Mouse (Mus musculus) lung, adult 18-20 months (tissue): Measurements from ENCODE around the gene Rbfox2.
"Not testable (repeated sequence)": the region's sequence is repeated elsewhere in the genome, so short reads cannot be mapped to it uniquely, and the experiment has no call there.

Experiments used
- DNase-seq, 2 experiments: peaks; one replicate each; pipeline ENCODE4 v3.0.0; 2022; ENCODE audit warnings: mixed read lengths in 2 of 2

The Rbfox2 gene

GRCm38 (mm10) chr15:77094431-77094830 is 212.4 kb downstream of the Rbfox2 start:
- no peak for DNase-seq

- DNase-seq, result no peak
These were observed 215.4 kb downstream of the Rbfox2 start for GRCm38 (mm10) chr15:77091394-77091793.

DNA sequence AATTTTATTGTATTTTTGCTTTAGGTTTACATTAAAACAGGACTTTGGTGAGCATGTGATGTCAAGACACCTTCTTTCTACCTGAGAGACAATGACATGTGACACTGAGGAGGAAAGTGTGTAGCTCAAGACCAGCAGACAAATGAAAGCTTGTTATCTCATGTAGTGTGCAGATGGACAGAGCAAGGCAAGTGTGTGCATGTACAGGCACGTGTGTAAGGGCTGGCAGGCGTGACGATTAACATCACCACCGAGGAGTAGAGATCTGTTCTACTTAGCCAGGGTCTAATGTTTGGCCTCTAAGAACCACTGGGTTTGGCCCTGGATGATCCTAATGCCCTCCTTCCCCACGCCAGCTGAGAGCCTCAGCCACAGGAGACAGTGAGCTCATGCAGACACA is 216.3 kb downstream of the Rbfox2 start:
- no peak for DNase-seq

GRCm38 (mm10) chr15:77089249-77089648 is 217.6 kb downstream of the Rbfox2 start:
- no peak for DNase-seq

GRCm38 (mm10) chr15:77086488-77086887 is 220.3 kb downstream of the Rbfox2 start:
- DNase-seq, result no peak

GRCm38 (mm10) chr15:77085818-77086217 is 221.0 kb downstream of the Rbfox2 start:
- no peak for DNase-seq

- DNase-seq, result no peak
These were observed 225.3 kb downstream of the Rbfox2 start for GRCm38 (mm10) chr15:77081454-77081853.

DNA sequence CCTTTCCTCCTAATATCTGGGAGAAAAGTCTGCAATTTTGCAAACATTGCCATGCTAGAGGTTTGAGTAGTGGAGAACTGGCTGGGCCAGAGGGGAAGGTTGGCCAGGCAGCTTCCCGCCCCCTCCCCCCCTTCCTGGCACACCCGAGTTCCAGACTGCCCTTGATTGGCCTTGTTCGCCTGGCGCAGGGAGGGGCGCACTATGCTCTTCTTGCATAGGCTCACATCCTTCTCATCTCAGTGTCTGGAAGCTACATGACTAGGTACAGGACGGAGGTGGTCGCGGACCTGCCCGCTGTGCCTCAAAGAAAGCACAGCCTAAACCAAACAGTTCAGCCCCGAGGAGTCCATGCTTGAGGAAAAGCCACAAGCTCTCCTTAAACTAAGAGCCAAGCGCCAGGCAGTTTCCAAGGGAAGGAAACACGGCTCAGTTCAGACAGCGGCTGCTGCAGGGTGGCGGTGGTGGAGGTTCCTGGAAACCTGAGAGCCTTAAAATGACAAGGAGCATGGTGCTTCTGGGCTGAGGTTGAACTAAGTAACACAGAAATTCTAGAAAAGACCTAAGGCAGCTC is 226.0 kb downstream of the Rbfox2 start:
- no peak for DNase-seq

DNA sequence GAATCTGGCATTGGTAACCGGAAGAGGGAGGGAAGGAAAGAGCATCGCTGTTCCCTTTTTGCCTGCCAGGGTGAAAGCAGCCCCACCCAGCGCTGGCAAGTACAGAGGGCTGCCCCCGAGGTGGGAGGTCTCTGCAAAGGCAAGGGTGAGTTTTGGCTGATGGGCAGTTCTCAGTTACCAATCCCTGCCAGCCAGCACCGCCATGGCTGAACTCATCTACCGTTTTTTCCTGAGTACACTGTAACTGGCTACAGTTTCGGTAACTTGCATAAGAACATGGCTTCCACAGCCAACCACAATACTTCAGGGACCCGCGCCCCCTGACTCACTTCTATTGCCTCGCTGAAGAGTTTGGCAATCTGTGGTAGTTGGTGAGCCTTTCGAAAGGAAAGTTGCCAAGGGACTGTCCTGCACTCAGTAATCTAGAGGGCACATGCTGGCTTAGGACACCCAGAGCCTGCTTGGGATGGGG is 226.9 kb downstream of the Rbfox2 start:
- DNase-seq, result peak; percentile 57 to 60

DNA sequence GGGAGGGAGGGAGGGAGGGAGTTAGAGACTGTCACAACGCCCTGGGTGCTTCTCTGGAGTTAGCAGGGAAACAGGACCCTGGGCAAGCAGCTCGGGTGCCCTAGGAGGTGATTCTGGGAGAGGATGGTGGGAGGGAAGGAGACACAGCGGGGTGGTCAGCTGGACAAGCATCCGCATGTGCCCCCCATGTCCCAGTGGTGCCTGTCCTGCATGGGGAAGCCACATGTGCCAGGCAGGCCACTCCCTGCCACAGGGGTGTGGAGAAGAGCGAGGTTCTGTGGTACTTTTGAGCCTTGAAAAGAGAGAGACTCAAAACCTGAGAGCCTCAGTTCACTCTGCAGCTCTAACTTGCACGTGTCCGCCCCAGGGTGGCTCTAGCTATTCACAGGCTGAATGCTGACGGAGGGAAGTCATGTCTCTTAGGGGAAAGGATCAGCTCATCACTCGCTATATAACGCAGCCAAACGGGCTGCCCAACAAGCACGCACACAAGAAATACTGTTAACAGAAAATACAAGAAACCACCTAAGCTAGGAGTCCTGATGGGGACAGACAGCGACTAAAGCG is 227.5 kb downstream of the Rbfox2 start:
- no peak for DNase-seq

DNA sequence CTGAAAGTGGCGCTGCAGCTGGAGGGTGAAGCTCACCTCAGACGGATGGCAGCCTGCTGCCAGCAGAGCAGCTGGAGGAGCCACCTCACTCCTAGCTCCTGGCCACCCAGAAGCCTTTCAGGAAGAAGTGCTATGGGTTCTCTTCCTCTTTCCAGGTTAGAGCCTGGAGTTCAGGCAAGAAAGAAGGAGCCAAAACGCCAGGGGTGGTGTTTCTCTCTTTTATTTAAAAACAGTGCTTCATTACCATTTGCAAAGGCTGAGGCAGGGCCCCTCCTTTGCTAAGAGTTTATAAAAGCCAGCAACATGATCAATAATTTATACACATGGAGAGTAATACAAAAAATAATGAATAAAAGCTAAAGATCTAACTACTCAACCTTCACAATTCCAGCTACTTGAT is 228.0 kb downstream of the Rbfox2 start:
- no peak for DNase-seq

GRCm38 (mm10) chr15:77077906-77078305 is 228.9 kb downstream of the Rbfox2 start:
- DNase-seq, result no peak

DNA sequence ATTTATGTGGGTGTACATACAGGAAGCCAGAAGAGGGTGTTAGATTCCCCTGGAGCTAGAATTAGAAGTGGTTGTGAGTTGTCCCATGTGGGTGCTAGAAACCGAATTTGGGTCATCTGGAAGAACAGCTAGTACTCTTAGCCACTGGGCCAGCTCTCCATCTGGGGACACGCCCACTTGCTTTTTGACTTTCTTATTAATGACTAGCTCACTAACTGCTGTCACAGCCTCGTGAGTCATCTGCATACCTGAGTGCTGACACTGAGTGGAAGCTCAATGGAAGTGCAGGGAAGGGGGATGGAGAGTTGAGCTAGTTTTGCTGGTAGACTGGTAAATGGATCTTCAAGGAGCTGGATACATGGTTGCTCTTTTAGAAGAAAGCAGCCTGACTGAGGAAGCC is 230.3 kb downstream of the Rbfox2 start:
- peak in 1 of 2 experiments; percentile 23 for DNase-seq

- DNase-seq, result no peak
These were observed 234.1 kb downstream of the Rbfox2 start for GRCm38 (mm10) chr15:77072556-77073163.

DNA sequence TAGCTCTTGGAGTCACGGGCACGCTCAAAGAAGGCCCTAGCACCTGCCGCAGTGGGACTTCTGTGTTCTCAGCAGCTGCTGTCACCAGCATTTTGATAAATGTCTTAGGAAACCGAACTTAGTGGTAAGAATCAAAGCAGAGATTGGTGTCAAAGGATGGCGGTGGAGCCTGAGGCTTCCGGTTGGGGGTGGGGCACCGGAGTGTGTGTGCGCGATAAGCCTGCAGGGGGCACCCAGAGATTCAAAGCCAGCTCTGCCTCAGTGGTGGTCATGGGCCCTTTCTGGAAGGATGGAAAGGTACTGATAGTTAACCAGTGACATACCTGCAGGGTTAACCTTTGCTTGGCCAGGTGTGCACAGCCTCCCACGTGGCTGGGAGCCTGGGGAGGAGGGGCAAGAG is 235.3 kb downstream of the Rbfox2 start:
- DNase-seq, result no peak

- DNase-seq, result no peak
These were observed 236.0 kb downstream of the Rbfox2 start for GRCm38 (mm10) chr15:77070745-77071268.

GRCm38 (mm10) chr15:77069019-77069418 is 237.8 kb downstream of the Rbfox2 start:
- DNase-seq, result peak in 1 of 2 experiments; percentile 19

DNA sequence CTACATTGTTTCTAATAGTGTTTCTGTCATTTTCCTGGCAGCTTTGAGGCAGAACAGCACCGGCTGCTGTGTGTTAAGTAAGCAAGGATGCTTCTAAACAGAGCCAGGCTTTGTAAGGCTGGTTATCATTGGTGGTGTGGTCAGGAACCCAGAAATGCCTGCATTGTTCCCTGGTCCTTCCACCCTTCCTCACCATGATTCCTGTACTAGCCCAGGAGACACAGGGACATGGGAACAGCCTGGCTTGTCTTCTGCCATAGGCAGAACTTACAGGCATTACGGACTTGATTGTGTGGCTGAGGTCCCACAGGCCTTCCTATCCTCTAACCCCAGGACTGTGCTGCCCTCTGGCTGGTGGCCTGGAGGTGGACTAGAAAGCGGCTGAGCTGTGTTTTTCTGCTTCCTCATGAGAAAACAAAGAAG is 238.4 kb downstream of the Rbfox2 start:
- no peak for DNase-seq

DNA sequence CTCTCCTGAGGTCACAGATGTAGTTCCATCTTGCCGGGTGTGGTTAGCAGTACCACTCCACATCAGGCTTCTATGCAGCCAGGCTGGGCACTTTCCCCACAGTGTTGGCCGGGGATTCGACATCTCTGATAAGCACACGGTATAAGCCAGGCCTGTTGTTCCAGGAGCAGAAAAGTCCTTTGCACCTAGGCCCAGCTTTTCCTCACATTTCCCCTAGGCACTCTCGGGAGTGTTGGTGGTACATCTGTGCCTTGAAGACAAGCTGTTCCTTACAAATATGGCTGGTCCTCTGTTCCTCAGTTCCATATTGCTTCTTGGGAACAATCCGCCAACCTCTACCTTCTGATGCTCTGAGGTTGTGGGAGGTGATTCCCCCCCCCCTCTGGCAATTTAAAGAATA is 240.6 kb downstream of the Rbfox2 start:
- no peak for DNase-seq

DNA sequence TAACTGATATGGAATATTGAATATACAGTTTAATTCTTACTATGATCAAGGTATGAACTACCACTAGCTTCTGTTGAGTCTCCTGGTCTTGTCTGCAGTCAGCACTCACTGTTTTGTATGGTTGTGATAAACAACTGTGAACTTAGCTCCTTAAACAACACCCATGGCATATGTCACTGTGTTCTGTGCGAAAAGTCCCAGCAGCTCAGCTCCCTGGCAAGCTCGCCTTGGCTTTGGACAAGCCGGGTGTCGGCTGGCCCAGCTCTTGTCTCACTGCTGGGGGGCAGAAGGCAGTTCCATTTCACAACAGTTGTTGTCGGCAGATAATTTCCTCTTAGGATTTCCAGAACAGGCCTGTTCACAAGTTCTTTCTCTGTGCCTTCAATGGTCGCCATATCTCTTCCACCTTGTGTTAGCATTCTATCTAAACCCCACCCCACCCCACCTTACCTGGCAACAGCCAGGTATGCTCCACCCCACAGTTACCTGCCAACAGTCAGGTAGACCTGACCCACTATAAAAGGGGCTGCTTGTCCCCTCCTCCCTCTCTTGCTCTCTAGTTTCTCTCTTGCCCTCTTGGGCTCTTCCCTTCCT is 241.4 kb downstream of the Rbfox2 start:
- DNase-seq, result peak in 1 of 2 experiments; percentile 21

DNA sequence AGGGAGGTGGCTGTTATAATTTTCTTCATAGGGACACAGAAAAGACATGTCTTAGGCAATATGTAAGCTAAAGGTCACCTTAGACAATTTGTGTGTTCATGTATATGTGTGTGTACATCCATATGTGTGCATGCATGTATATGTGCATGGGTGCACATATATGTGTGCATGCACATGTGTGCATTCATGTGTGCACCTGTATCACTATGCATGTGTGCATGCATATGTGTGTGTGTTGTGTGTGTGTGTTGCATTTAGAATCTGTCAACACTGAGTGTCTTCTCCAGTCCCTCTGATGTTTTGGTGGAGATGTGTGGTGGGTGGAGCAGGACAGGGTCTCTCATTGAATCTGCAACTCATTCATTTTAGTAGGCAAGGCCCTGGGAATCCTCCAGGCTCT is 244.1 kb downstream of the Rbfox2 start:
- DNase-seq, result no peak

- not testable (repeated sequence) for DNase-seq
These were observed 247.4 kb downstream of the Rbfox2 start for GRCm38 (mm10) chr15:77059416-77059815.

DNA sequence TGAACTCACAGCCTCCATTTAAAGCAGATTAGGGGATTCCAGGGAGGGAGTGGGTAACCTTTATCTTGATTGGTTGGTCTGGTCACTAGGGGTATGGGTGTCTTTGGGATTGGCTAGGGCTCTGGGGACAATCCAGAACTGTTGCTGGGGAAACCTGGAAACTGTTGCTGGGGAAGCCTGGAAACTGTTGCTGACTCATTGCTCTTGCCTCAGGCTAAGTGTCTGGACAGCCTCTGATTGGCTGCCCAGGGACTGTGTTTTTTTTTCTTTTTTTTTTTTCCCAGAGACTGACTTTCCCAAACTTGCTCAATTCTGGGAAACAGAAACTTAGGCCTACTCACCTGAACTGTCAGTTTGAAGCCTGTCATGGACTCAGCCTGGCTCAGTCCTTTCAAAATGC is 248.2 kb downstream of the Rbfox2 start:
- no peak for DNase-seq

- DNase-seq, result no peak
These were observed 250.1 kb downstream of the Rbfox2 start for GRCm38 (mm10) chr15:77056791-77057051.
